Mouse (Mus musculus) inflammation-experienced regulatory T-cells (primary cell): Measurements from ENCODE around the gene Nkpd1. TPM values are rescaled to one million over a fixed set of nuclear protein-coding genes. Genes with fewer than 3 reads are reported as not detected.

Source experiments
- polyA plus RNA-seq, 2 experiments: library from polyadenylated mRNA; unstranded; fragments of 100-300 nt; shearing (Covaris generic); gene quantifications; one replicate each; pipeline ENCODE4 v1.2.1; 2017

Gene Nkpd1
- under 1 TPM in 1 of 2 experiments, not detected in 1; 0.60 TPM for polyA plus RNA-seq

GRCm38 (mm10) chr7:19517652-19518365 is at the start of gene Nkpd1:
Gene Nkpd1 (plus strand): TSS chr7:19517838.

GRCm38 (mm10) chr7:19508150-19508923 is 9.3 kb upstream of the Nkpd1 start, which contains the start of the genes Bloc1s3 and Trappc6a:
Gene Bloc1s3 (minus strand): TSS chr7:19508367.
Gene Trappc6a (plus strand): TSS chr7:19508395.

GRCm38 (mm10) chr7:19562643-19563410 is 45.2 kb downstream of the Nkpd1 start, which contains the start of gene Ppp1r37:
Gene Ppp1r37 (minus strand): TSS chr7:19563076.

Other genes starting within 250 kb of the Nkpd1 start
- gene Vasp, start 246.0 kb upstream of the Nkpd1 start, polyA plus RNA-seq, result 100 to 1,000 TPM; 264 to 271 TPM
- 1 to 10 TPM; 3.8 to 5.0 TPM for gene Ppm1n, start 237.8 kb upstream of the Nkpd1 start, polyA plus RNA-seq
- under 1 TPM; 0.49 to 0.80 TPM for gene Rtn2, start 235.2 kb upstream of the Nkpd1 start, polyA plus RNA-seq
- gene Fosb, start 207.8 kb upstream of the Nkpd1 start, polyA plus RNA-seq, result 1 to 10 TPM; 2.0 to 3.1 TPM
- gene Ercc1, start 173.1 kb upstream of the Nkpd1 start, polyA plus RNA-seq, result 10 to 100 TPM; 75.1 to 88.2 TPM
- gene Cd3eap, start 158.4 kb upstream of the Nkpd1 start, polyA plus RNA-seq, result 10 to 100 TPM in 1 of 2 experiments, 1 to 10 TPM in 1; 9.9 to 14.4 TPM
- 1 to 10 TPM in 1 of 2 experiments, under 1 TPM in 1; 0.48 to 1.3 TPM for gene Ppp1r13l, start 158.1 kb upstream of the Nkpd1 start, polyA plus RNA-seq
- 10 to 100 TPM in 1 of 2 experiments, 1 to 10 TPM in 1; 9.8 to 12.6 TPM for gene Ercc2, start 135.8 kb upstream of the Nkpd1 start, polyA plus RNA-seq
- gene Klc3, start 113.7 kb upstream of the Nkpd1 start, polyA plus RNA-seq, result 10 to 100 TPM; 12.0 to 18.6 TPM
- gene Ckm, start 113.1 kb upstream of the Nkpd1 start, polyA plus RNA-seq, result 1 to 10 TPM in 1 of 2 experiments, under 1 TPM in 1; 0.45 to 2.1 TPM
- 1 to 10 TPM; 6.1 to 8.5 TPM for gene Mark4, start 59.0 kb upstream of the Nkpd1 start, polyA plus RNA-seq
- under 1 TPM in 1 of 2 experiments, not detected in 1; 0.09 TPM for gene Exoc3l2, start 54.5 kb upstream of the Nkpd1 start, polyA plus RNA-seq
- gene Bloc1s3, start 9.5 kb upstream of the Nkpd1 start, polyA plus RNA-seq, result 1 to 10 TPM; 9.1 to 9.8 TPM
- gene Trappc6a, start 9.4 kb upstream of the Nkpd1 start, polyA plus RNA-seq, result 100 to 1,000 TPM in 1 of 2 experiments, 10 to 100 TPM in 1; 79.0 to 101 TPM
- 10 to 100 TPM; 15.7 to 15.9 TPM for gene Ppp1r37, start 45.2 kb downstream of the Nkpd1 start, polyA plus RNA-seq
- gene Zfp296, start 59.4 kb downstream of the Nkpd1 start, polyA plus RNA-seq, result 1 to 10 TPM in 1 of 2 experiments, under 1 TPM in 1; 0.94 to 1.7 TPM
- gene Gemin7, start 59.8 kb downstream of the Nkpd1 start, polyA plus RNA-seq, result 100 to 1,000 TPM; 111 to 136 TPM
- gene Clasrp, start 86.6 kb downstream of the Nkpd1 start, polyA plus RNA-seq, result 10 to 100 TPM; 59.6 to 76.8 TPM
- 100 to 1,000 TPM in 1 of 2 experiments, 10 to 100 TPM in 1; 95.9 to 105 TPM for gene Relb, start 111.6 kb downstream of the Nkpd1 start, polyA plus RNA-seq
- 100 to 1,000 TPM; 150 to 152 TPM for gene Clptm1, start 147.2 kb downstream of the Nkpd1 start, polyA plus RNA-seq
- gene Apoc2, start 160.1 kb downstream of the Nkpd1 start, polyA plus RNA-seq, result not detected
- gene Gm44805, start 163.6 kb downstream of the Nkpd1 start, polyA plus RNA-seq, result not detected
- gene Apoc4, start 163.6 kb downstream of the Nkpd1 start, polyA plus RNA-seq, result under 1 TPM in 1 of 2 experiments, not detected in 1; 0.07 TPM
- gene Apoc1, start 174.8 kb downstream of the Nkpd1 start, polyA plus RNA-seq, result 1 to 10 TPM in 1 of 2 experiments, not detected in 1; 1.5 TPM
- 10 to 100 TPM; 10.9 to 46.1 TPM for gene Apoe, start 181.3 kb downstream of the Nkpd1 start, polyA plus RNA-seq
- gene Tomm40, start 197.6 kb downstream of the Nkpd1 start, polyA plus RNA-seq, result 10 to 100 TPM; 74.3 to 77.1 TPM
- gene Nectin2, start 232.6 kb downstream of the Nkpd1 start, polyA plus RNA-seq, result under 1 TPM; 0.10 to 0.84 TPM